Mouse (Mus musculus) limb, embryonic 11.5 days (tissue): ENCODE measurements around the gene Pakap. TPM values are rescaled to one million over a fixed set of nuclear protein-coding genes. Genes with fewer than 3 reads are reported as not detected.

Source experiments
- ATAC-seq: fragments of 200-750 bp; cut with Nextera tagmentation; 2 replicates; pipeline ENCODE4 v1.8.0; 2017; ENCODE audit warnings: low read depth; ENCODE audit not compliant: insufficient number of reproducible peaks, low FRiP score, low TSS enrichment
- DNase-seq: peaks from one replicate; pipeline ENCODE4 v3.0.0-alpha.2; 2015; ENCODE audit warnings: low spot score
- H3K27ac ChIP-seq: fragments of 300-500 bp; sonication (generic); replicated peaks from 2 replicates; pipeline ENCODE4 v1.5.1; 2014; ENCODE audit warnings: low read depth, mild to moderate bottlenecking, low read length
- H3K27me3 ChIP-seq: fragments of 300-500 bp; sonication (generic); 2 replicates; pipeline ENCODE4 v1.6.1; 2014; ENCODE audit warnings: mild to moderate bottlenecking, low read length, mixed read lengths; ENCODE audit not compliant: control insufficient read depth, insufficient read depth
- H3K36me3 ChIP-seq: fragments of 300-500 bp; sonication (generic); 2 replicates; pipeline ENCODE4 v1.6.1; 2014; ENCODE audit warnings: mild to moderate bottlenecking, low read length, moderate library complexity, mixed read lengths; ENCODE audit not compliant: control insufficient read depth, insufficient read depth
- H3K4me1 ChIP-seq: fragments of 300-500 bp; sonication (generic); 2 replicates; pipeline ENCODE4 v1.6.1; 2014; ENCODE audit warnings: low read length, mixed read lengths; ENCODE audit not compliant: control insufficient read depth, insufficient read depth
- H3K4me2 ChIP-seq: fragments of 300-500 bp; sonication (generic); 2 replicates; pipeline ENCODE4 v1.6.1; 2014; ENCODE audit warnings: low read depth, mild to moderate bottlenecking, moderate library complexity; ENCODE audit not compliant: severe bottlenecking
- H3K4me3 ChIP-seq: fragments of 300-500 bp; sonication (generic); 2 replicates; pipeline ENCODE4 v1.5.1; 2014; ENCODE audit warnings: low read depth, low read length
- H3K9ac ChIP-seq: fragments of 300-500 bp; sonication (generic); 2 replicates; pipeline ENCODE4 v1.6.1; 2014; ENCODE audit warnings: mild to moderate bottlenecking, low read length
- H3K9me3 ChIP-seq: fragments of 300-500 bp; sonication (generic); 2 replicates; pipeline ENCODE4 v1.6.1; 2016; ENCODE audit warnings: low read length; ENCODE audit not compliant: control insufficient read depth
- WGBS: fragments of 180-500 bp; shearing (Covaris S2); extraction: QIAGEN DNeasy Blood & Tissue Kit; methylation state at CpG from one replicate; pipeline ENCODE4 v1.1.7; 2014; 5-methylcytosine and 5-hydroxymethylcytosine counted together
- polyA plus RNA-seq: library from polyadenylated mRNA; unstranded; fragments of >200 nt; fragmentation: Nextera tagmentation; extraction: Ambion mirVana; gene quantifications from 2 replicates; pipeline ENCODE4 v1.2.1, GENCODE M21; 2014

The Pakap gene
- polyA plus RNA-seq, 1 experiment from 2014 or later = 32.6 TPM

- WGBS = 87% methylated on average over 5 of the region's 5 CpGs
- ATAC-seq (no peak), DNase-seq (no peak)
- no peak overlapping the region for H3K4me3 ChIP-seq
- H3K4me1 ChIP-seq = peaks cover 11% of the 10 kb centered on the region; the same call in 1 of the 2 replicates
- no peak overlapping the region for H3K9ac ChIP-seq
- no peaks in the 10 kb centered on the region for H3K36me3 ChIP-seq
- no peak overlapping the region for H3K27ac ChIP-seq
- no peaks in the 10 kb centered on the region for H3K27me3 ChIP-seq
- no peak overlapping the region for H3K4me2 ChIP-seq
- H3K9me3 ChIP-seq = no peaks in the 10 kb centered on the region
These were observed 133.6 kb downstream of the Pakap start for GRCm38 (mm10) chr4:57701576-57701975.

- Histone ChIP-seq H3K27me3 (no peaks in the 10 kb centered on the region), H3K9ac (no peak overlapping the region), H3K36me3 (no peaks in the 10 kb centered on the region), H3K4me2 (no peak overlapping the region), H3K4me1 (peaks cover 8% of the 10 kb centered on the region; the same call in 1 of the 2 replicates), H3K9me3 (no peaks in the 10 kb centered on the region), H3K27ac (no peak overlapping the region; the same call in 1 of the 2 replicates), H3K4me3 (no peak overlapping the region)
- WGBS = 74% methylated on average over 11 of the region's 11 CpGs
- ATAC-seq = no peak
- DNase-seq = no peak
These were observed 135.8 kb downstream of the Pakap start for GRCm38 (mm10) chr4:57703574-57704470.

- Histone ChIP-seq H3K27ac (no peak overlapping the region), H3K9ac (no peak overlapping the region), H3K9me3 (no peaks in the 10 kb centered on the region), H3K27me3 (no peaks in the 10 kb centered on the region), H3K4me1 (peaks cover 8% of the 10 kb centered on the region; the same call in 1 of the 2 replicates), H3K4me3 (no peak overlapping the region), H3K4me2 (no peak overlapping the region), H3K36me3 (no peaks in the 10 kb centered on the region)
- 94% methylated on average over 7 of the region's 7 CpGs for WGBS
- ATAC-seq (no peak), DNase-seq (no peak)
These were observed 136.6 kb downstream of the Pakap start for GRCm38 (mm10) chr4:57704575-57704974.

- H3K4me1 ChIP-seq = peaks cover 15% of the 10 kb centered on the region; the same call in 1 of the 2 replicates
- ATAC-seq = no peak
- no peak overlapping the region for H3K9ac ChIP-seq
- H3K27me3 ChIP-seq = no peaks in the 10 kb centered on the region
- no peaks in the 10 kb centered on the region for H3K9me3 ChIP-seq
- H3K27ac ChIP-seq = no peak overlapping the region
- no peak overlapping the region for H3K4me2 ChIP-seq
- H3K36me3 ChIP-seq = no peaks in the 10 kb centered on the region
- H3K4me3 ChIP-seq = no peak overlapping the region
- DNase-seq = no peak
These were observed 147.9 kb downstream of the Pakap start for GRCm38 (mm10) chr4:57715849-57716248.

- Histone ChIP-seq H3K27me3 (no peaks in the 10 kb centered on the region), H3K9ac (no peak overlapping the region), H3K9me3 (no peaks in the 10 kb centered on the region), H3K27ac (no peak overlapping the region), H3K4me3 (no peak overlapping the region), H3K36me3 (no peaks in the 10 kb centered on the region), H3K4me1 (peaks cover 15% of the 10 kb centered on the region; the same call in 1 of the 2 replicates), H3K4me2 (no peak overlapping the region)
- ATAC-seq (no peak), DNase-seq (no peak)
- 22% methylated on average over 4 of the region's 4 CpGs for WGBS
These were observed 148.8 kb downstream of the Pakap start for GRCm38 (mm10) chr4:57716735-57717134.

- H3K4me2 ChIP-seq = no peak within 1 kb of the TSS
- WGBS = 81% methylated on average over 9 of the region's 9 CpGs
- no peaks in the 10 kb centered on the region for H3K36me3 ChIP-seq
- H3K9me3 ChIP-seq = no peaks in the 10 kb centered on the region
- H3K9ac ChIP-seq = no peak within 1 kb of the TSS
- no peak within 1 kb of the TSS for H3K4me3 ChIP-seq
- H3K27ac ChIP-seq = no peak within 1 kb of the TSS
- peaks cover 15% of the 10 kb centered on the region; the same call in 1 of the 2 replicates for H3K4me1 ChIP-seq
- no peaks in the 10 kb centered on the region for H3K27me3 ChIP-seq
- ATAC-seq (no peak), DNase-seq (no peak)
These were observed 149.4 kb downstream of the Pakap start, which contains the start of gene Akap2 for GRCm38 (mm10) chr4:57717354-57717753. Gene Akap2, plus strand, starts transcription at chr4:57717657.

GRCm38 (mm10) chr4:57719370-57719769 is 151.4 kb downstream of the Pakap start:
- Histone ChIP-seq H3K4me1 (peaks cover 8% of the 10 kb centered on the region; the same call in 1 of the 2 replicates), H3K27ac (no peak overlapping the region), H3K27me3 (no peaks in the 10 kb centered on the region), H3K4me3 (no peak overlapping the region), H3K4me2 (no peak overlapping the region), H3K9me3 (no peaks in the 10 kb centered on the region), H3K9ac (no peak overlapping the region), H3K36me3 (no peaks in the 10 kb centered on the region)
- WGBS = 83% methylated on average over 1 of the region's 1 CpGs
- no peak for DNase-seq
- ATAC-seq = no peak

- Histone ChIP-seq H3K9me3 (no peaks in the 10 kb centered on the region), H3K27ac (peak overlapping the region; percentile 42; the same call in 1 of the 2 replicates), H3K36me3 (no peaks in the 10 kb centered on the region), H3K27me3 (no peaks in the 10 kb centered on the region), H3K4me2 (no peak overlapping the region), H3K4me3 (no peak overlapping the region), H3K9ac (no peak overlapping the region), H3K4me1 (0 out of 2 replicates have a peak, but pooled peaks cover 6% of the 10 kb centered on the region)
- DNase-seq (peak; percentile 53), ATAC-seq (no peak)
- WGBS = 19% methylated on average over 7 of the region's 7 CpGs
These were observed 152.9 kb downstream of the Pakap start for GRCm38 (mm10) chr4:57720869-57721361.
